Mouse (Mus musculus) mouse trophoblast stem cell (cell line): ENCODE measurements around the gene Abhd14a.

ENCODE experiments used
- in situ Hi-C, 2 experiments: fragments of 300-500 bp; cut with MseI, MboI; formaldehyde crosslinking; loops; 2 replicates in 1 of 2; 3 replicates in 1 of 2; pipeline ENCODE4 v1.15.1; 2025

Abhd14a gene

DNA sequence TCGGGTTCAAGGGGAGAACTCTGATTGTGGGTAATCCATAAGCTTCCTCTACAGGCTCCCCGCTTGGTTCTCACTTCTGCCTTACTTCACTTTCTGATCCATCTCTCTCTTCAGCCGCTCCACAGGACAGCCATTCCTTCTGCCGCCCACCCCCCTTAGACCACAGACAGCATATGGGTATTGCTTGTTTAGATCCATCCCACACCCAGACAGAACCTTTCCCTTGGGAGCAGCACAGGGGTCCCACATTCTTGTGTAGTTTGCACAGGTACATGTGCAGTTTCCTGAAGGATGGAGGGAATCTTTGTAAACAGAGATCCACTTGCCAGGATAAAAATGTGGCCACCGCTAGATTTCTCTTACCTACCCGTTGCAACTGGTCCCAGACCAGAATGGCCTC, 4.9 kb upstream of the Abhd14a start:
- in situ Hi-C loops, result no loop called here

DNA sequence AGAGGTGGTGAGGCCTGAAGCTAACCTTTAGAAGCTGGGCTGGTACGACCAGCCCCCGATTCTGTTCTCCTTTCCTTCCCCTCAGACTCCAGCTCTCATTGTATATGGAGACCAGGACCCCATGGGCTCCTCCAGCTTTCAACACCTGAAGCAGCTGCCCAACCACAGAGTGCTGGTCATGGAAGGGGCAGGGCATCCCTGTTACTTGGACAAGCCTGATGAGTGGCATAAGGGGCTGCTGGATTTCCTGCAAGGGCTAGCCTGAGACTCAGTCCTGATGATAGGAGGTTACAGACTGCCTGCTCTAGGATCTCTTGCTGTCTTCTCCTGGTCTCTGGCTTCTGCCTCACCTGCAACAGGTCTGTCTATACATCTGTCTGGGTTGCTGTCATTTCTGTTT, 4.4 kb upstream of the Abhd14a start:
- in situ Hi-C loops, result no loop called here

DNA sequence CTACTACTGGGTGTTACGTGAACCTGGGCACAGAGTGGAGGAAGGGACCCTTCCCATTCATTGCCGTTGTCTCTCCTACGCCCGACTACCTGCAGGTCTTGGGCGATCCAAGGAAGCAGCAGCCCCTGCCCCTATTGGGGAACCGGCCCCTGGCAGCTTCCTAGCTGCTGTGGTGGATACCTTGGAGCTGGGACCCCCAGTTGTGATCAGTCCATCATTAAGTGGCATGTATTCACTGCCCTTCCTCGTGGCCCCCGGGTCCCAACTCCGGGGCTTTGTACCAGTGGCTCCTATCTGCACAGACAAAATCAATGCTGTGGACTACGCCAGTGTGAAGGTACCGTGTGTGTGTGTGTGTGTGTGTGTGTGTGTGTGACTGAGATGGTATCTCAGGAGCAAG, 3.8 kb upstream of the Abhd14a start:
- in situ Hi-C loops, result no loop called here

DNA sequence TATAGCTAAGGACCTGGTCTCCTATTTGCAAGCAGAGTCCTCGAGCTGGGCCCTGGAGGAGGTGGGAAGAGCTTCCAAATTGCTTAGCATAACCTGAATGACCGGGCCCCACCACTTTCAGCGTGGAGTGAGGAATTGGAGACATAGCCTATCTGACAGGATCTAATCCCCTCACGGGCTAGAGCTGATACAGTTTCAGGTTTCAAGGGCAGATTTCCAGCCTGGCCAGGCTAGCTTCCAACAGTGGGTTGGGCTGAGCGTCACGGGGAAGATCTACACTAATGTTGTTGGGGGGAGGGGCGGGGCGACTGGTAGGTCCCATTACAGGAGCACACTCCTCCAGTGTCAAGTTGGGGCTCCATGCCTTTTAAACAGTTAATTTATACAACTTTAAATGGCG, 3.2 kb upstream of the Abhd14a start:
- in situ Hi-C loops, result no loop called here

DNA sequence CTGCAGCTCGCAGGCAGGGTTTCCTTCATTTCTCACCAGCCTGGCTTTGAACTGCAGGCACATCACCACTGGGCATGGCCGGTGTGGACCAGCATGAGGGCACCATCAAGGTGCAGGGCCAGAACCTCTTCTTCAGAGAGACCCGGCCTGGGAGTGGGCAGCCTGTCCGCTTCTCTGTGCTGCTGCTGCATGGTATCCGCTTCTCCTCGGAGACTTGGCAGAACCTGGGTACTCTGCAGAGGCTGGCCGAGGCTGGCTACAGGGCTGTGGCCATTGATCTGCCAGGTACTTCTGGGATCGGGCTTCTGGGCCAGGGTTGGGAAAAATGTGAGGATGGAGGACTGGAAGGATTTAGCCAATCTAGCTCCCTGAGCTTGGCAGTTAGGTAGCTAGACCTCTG, 2.5 kb upstream of the Abhd14a start:
- in situ Hi-C loops, result no loop called here

DNA sequence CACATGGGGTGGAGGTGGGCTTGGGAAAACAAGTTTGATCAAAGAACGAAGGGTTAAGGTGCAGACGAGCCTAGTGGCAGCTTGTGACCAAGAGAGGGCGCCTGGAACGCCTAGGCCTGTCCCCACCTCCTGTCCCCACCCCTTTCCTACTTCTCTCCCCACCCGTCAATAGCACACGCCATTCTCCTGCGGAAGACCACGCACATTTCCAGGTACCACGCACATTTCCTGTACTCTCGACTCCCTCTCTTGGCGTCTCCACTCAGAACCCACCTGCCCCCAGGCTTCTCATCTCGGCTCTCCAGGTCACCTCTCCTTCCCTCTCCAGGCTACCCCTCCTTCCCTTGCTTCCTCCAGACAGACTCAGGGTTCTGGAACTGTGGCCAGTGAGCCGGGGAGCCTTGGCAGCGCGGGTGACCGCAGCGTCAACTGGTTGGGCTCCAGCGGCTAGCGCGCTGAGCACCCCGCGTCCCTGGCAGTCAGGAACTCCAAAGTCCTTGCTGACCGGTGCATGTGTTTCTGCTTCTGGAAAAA, 1.1 kb upstream of the Abhd14a start:
- in situ Hi-C loops, result no loop called here

DNA sequence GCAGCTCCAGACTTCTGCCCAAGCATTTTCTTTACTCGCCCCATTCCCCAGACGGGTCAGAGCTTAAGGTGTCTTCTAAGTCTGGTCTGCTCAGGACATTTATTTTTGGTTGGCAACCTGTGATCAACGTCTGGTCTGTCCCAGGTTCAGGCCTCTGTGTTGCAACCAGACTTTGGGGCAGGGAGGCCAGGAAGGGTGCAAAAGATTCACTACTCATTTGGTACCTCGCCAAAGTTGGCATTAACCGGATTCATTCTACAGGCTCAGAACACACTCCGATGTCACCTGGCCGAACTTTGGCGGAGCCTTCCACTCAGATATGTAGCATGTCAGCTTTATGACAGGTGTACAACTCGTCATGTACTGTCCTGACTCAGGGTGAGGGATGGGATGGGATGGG, 473 bp upstream of the Abhd14a start:
- in situ Hi-C loops, result no loop called here

DNA sequence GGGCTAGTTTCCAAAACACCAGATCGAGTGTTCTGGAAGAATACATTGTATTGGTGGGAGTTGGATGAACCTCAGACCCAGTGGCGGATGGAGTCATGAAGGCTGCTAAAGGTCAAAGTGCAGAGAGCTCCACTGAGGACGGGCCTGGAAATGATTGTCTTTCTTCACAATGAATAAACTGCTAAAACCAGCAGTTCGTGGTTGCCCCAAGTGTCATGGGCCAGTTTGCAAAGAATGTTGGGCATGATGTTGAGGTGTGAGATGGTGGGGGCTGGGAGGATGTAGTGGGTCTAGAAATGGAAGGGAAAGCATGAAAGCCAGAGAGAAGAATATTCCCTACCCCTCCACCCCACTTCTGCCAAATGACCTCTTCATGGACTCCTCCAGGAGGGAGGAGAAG, 2.6 kb downstream of the Abhd14a start:
- in situ Hi-C loops, result no loop called here

DNA sequence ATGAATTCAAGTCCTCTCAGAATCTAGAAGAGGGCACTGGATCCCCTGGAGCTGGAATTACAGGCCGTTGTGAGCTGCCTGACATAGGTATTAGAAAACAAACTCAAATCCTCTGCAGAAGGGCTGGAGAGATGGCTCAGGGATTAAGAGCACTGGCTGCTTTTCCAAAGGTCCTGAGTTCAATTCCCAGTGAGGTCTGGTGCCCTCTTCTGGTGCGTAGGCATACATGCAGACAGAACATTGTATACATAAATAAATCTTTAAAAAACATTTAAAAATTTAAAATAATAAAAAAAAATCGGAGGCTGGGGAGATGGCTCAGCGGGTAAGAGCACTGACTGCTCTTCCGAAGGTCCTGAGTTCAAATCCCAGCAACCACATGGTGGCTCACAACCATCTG, 4.8 kb downstream of the Abhd14a start:
- in situ Hi-C loops, result no loop called here

DNA sequence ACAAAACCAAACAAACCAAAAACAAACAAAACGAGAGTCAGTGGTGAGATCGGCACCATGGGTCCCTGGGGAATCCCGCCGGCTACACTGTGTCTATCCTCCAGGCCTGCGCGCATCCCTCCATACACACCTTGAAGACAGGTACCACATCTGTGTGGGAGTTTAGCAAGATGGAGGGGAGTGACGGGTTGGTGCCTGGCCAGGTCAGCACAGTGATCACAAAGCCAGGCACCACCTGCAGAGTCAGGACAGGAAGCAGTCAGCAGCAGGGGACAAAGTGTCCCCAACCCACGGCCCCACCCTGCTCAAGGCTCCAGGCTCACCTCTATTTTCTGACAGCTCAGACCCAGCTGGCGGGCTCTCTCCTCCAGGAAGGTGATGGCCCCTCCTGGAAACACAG, 10.9 kb downstream of the Abhd14a start:
- in situ Hi-C loops, result no loop called here

DNA sequence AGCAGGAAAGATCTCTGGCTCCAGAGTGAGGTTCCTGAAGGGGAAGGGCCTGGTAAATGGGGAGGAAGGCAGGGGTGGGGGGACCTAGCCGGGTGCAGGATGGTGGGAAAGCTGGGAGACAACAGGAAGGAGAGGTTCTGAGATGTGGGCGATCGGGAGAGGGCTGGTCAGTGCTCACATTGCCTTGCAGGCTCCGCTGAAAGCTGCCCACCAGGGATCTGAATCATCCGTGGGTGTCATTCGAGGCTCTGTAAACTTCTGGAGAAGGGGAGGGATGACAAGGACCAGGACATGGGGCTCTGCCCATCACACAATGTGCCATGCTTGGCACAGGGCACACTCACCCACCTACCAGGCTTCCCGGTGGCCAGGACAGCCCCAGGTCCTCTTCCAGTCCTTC, 14.1 kb downstream of the Abhd14a start:
- in situ Hi-C loops, result no loop called here

DNA sequence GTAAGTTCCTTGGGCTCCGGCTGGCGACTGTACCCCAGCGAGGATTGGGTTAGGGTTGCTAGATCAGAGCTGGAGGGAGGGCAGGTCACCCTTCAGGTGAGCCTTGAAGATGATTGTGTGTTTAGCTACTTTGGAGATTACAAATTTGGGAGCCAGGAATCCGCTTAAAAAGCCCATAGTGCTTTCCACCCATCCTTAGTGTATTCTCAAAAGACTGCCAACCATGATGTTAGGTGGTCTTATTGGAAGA, 17.5 kb downstream of the Abhd14a start:
- in situ Hi-C loops, result no loop called here

DNA sequence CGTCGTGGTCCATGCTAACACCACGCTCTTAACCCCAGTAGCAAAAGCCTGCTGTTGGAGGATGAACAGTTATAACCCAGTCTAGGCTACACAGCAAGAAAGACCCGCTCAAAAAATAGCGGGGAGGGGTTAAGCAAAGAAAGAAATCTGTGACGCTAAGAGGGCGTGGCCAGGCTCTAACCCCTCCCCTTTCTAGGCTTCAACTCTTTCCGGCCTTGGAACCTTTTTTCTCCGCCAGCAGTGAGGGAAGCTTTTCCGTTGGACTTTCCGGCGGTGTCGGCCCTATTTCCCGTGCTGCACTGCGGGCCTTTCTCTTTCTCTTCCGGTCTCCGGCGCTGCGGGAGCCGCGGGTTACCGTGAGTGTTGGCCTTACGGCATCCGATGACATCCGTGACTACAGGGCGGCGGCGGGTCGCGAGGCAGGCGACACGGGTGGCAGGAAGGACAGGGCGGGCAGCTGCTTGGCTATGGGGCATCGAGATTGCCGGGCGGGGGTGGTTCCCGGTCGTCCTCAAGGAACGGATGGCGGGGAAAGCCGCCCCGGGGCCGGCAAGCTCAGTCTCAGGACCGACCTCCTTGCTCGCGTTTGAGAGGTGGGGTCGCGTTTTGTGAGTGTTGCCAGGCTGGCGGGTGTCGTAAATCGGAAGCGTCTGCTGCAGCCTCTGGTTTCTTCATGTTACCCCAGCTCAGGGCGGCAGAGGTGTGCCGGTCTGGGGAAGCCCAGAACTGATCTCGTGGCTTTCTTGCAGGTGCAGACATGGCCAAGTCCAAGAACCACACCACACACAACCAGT, 18.1 kb downstream of the Abhd14a start, which contains the start of gene Rpl29:
Gene Rpl29, plus strand, starts transcription at position 234 of the 794 bp plus-strand sequence.
- in situ Hi-C loops, result no loop called here

DNA sequence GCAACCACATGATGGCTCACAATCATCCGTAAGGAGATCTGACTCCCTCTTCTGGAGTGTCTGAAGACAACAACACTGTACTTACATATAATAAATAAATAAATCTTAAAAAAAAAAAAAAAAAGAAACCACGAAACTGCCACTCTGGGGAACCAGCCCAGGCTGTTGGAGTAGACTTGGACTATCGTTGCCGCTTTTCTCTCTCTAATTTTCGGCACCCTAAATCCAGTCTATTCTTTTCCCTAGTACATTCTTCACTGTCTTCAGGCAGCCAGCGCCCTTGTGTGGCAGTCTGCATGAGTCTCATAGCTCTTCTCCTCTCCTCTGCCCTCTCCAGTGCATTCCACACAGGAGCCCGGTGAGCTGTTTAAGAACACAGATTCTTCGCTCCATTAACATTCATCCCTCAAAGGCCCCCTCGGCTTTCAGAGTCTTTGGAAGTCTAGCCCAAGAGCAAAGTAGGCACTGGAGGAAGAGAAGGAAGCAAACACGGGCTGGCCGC, 18.7 kb downstream of the Abhd14a start:
- in situ Hi-C loops, result no loop called here

DNA sequence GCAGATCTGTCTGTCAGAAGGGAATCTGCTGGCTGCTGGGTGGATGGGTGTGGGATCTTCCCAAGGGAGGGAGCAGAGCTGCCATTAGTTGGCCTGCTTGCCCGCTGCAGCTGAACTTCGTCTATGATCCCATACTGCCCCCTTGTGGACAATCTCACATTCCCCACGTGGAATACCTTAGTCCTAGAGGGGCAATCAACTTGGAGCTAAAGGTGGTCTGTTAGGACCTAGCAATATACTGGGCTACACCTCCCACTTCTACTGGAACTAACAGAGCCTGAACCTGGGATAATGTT, 25.7 kb downstream of the Abhd14a start:
- in situ Hi-C loops, result loop anchor here (5.0 kb wide), 1 partner anchor 115 kb away; no protein-coding TSS in a partner anchor

DNA sequence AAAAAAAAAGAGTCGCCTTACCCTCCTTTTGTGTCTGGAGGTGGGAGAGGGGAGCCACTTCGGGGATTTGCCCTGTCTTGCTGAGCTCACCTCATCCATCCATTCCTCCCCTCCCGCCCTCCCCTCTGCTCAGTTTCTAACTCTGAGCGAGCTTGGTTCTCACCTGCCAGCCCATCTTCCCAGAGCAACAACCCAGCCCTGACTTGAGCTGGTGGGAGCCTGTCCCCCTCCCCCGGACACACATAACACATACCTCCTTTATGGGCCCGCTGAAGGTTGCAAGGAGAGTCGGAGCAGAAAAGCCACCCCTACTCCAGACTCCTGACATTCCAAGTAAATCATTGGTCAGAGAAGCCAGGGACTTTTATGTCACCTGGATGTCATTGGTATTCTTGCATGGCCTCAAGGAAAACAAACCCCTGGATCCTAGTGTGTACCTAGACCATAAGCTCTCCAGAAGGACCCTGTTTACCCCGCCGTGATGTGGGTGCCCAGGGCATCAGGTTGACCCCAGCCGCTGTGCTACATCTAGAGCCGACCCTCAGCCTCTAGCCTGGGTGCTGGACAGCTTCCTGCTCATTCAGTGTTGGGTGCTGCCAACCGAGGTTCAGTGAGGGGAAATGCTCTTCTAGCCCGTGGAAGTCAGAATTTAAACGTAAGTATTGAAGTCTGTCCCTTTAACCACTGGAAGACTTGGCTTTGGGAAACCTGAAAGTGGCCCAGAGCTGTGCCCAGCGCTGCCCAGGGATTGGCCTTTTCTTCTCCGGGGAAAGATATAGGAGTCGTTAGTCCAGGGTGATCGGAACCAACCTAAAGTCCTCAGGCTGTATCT, 26.2 kb downstream of the Abhd14a start:
- in situ Hi-C loops, result loop anchor here (5.0 kb wide), 1 partner anchor 114 kb away; no protein-coding TSS in a partner anchor

DNA sequence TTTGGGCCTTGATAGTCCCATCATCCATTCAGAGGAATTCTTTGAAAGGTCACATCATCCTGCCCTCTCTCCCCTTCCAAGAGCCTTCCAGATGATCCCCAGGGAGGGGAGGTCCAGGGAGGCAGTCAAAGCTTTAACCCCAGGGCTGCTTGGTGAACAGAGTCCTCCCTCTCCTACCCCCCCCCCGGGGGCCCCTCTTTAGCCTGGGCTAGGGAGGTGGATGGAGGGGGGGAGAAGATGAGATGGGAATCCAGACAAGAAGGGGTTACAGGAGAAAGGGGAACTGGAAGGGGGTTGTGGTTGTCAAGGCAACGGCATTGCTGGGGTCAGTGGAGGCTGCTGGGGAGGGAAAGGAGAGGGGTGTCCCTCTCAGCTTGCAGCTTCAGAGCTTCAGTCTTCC, 26.9 kb downstream of the Abhd14a start:
- in situ Hi-C loops, result loop anchor here (5.0 kb wide), 1 partner anchor 113 kb away; no protein-coding TSS in a partner anchor

DNA sequence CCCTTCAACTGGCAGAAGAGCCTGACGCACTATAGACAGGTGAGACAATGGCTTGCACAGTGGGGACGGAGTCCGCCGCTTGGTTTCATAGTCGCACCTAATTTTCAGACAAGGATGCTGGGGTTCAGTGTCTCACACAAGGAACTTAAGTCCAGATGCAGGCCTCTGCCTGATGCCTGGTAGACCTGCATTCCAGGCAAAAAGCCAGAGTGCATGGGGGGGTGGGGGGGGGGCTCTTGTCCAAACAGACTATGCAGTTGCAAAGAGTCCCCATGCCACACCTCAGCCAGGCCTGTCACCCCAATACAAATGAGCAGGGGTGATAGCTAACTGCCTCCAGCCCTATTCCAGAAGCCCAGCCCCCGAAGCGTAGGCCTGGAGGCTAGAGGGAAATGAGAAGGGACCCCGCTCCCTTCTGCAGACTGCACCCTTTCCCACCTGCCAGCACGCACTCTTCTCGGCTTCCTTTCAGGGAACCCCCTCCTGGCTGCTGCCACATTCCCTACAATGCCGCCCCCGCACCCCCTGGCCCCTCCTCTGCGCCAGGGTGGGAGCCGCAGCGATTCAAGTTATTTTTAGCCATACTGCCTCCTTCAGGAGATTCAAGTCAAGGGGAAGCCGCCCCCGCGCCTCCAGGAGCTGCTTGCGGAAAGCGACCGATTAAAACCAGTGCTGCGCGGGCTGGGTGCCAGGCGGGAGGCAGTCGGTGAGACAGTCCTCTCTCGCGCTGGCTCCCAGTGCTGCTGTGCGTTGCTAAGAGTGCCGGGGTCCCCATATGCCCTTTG, 29.4 kb downstream of the Abhd14a start:
- in situ Hi-C loops, result no loop called here

DNA sequence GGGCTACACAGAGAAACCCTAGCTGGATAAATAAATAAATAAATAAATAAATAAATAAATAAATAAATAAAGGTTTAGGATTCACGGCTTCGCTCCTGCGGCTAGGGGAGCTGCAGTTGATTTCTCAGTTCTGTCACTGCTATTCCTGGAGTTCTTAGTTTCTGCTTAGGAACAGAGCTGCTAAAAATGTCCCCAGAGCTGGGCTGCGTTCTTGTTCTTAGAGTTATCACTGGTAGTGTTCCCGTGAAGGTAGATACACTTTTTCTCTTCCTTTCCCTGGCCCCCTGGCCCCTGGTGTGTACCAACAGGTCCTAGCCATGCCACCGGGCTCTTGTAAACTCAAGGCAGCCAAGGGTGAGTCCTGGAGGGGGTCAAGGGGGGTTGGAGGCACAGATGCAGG, 30.7 kb downstream of the Abhd14a start:
- in situ Hi-C loops, result no loop called here

DNA sequence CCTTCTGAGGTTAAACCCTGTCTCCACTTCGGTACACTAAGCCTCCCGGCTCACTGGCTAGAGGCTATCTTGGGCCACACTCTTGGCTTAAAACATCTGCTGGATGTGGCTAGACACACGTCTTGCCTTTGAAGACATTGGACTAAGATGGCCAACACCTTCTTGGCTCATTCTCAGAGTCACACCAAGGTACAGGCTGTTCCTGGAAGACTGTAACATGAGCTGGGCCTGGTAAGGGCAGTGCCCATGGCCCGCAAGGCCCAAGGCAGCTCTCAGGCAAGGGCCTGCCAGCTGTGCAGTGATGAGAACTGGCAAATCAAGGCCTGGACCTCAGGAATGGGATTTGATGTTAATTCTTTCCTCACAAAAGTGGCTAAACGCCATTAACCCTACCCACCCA, 33.9 kb downstream of the Abhd14a start:
- in situ Hi-C loops, result no loop called here

DNA sequence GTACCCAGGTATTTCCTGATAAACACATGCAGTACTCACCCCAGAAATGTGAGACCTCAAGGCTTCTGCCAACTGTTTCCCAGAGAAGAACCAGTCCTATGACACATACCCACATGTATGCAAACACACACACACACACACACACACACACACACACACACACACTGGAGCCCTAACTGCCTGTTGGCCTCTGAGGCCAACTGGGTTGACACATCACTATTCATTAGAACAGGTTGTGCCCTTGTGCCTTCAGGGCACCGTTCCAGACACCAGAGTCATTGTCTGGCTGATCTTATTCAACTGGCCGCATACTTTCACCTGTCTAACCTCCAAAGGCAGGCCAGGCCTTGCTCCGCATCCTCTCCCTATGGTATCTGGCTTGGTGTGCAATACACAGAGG, 35.3 kb downstream of the Abhd14a start:
- in situ Hi-C loops, result no loop called here

DNA sequence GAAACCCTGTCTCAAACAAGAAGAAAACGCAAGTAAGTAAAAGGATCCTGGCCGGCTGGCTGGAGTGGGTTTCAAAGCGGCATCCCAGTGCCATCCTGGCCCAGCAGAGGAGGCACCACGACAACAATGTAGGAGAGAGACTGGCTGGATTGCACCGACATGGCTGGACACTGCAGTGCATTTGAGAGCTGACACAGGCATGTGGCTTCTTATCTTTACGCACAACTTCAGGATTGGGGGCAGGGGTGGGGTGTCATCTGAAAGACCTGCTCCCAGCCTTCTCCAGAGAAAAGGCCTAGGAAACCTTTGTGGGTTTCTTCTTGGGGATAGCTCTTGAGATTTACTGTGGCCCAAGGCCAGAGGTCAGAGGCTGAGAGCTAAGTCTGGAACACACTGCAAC, 35.7 kb downstream of the Abhd14a start:
- in situ Hi-C loops, result no loop called here
